ENCODE assay signal across 8 mouse cellular contexts in genomic region chr17:81419802-81420459, GRCm38 (mm10). TPM values are rescaled to one million over a fixed set of nuclear protein-coding genes. Genes with fewer than 3 reads are reported as not detected.
DNase-seq lines count a peak whose midpoint lies in the region; ATAC-seq lines count a peak whose summit lies in the region.

No protein-coding gene starts in this region.

- no peak overlapping the region for H3K9ac ChIP-seq in embryonic facial prominence, embryonic 14.5 days (ENCODE audit: low read depth, low read length)
- H3K9ac ChIP-seq in midbrain, embryonic 15.5 days = no peak overlapping the region

- 71% methylated on average over 10 of the region's 10 CpGs for WGBS in embryonic facial prominence, embryonic 14.5 days
- 41% methylated on average over 10 of the region's 10 CpGs for WGBS in midbrain, embryonic 15.5 days

- no peak overlapping the region for H3K27ac ChIP-seq in embryonic facial prominence, embryonic 14.5 days (replicated peaks; ENCODE audit: low read depth, low read length)
- H3K27ac ChIP-seq in midbrain, embryonic 15.5 days = peak overlapping the region; percentile 39

- no peak for DNase-seq in frontal cortex, postnatal 25 days (ENCODE audit: low spot score in 2 of 2)
- DNase-seq in embryonic facial prominence, embryonic 14.5 days (ENCODE audit: low spot score) = peak; percentile 68
- peak; percentile 20 for DNase-seq in layer of hippocampus, adult 9-10 months (ENCODE audit: low spot score)
- DNase-seq in thymus, postnatal 25 days = no peak
- DNase-seq in spleen, adult 18-20 months = no peak
- DNase-seq in yolk sac, embryonic 10.5 days (ENCODE audit: low spot score) = no peak

- H3K27me3 ChIP-seq in embryonic facial prominence, embryonic 14.5 days (replicated peaks; ENCODE audit: control insufficient read depth, insufficient read depth, low read length) = no peaks in the 10 kb centered on the region
- no peaks in the 10 kb centered on the region for H3K27me3 ChIP-seq in midbrain, embryonic 15.5 days (replicated peaks)

- no peak overlapping the region for H3K4me2 ChIP-seq in embryonic facial prominence, embryonic 14.5 days (ENCODE audit: low read depth, low read length)
- no peak overlapping the region for H3K4me2 ChIP-seq in midbrain, embryonic 15.5 days

- H3K4me3 ChIP-seq in embryonic facial prominence, embryonic 14.5 days (ENCODE audit: low read depth, low read length) = no peak overlapping the region
- no peak overlapping the region for H3K4me3 ChIP-seq in midbrain, embryonic 15.5 days

- ATAC-seq in frontal cortex, adult (ENCODE audit: low TSS enrichment) = peak; percentile 93
- peak; percentile 76; the same call in 1 of the 2 replicates for ATAC-seq in embryonic facial prominence, embryonic 14.5 days (ENCODE audit: low read depth)
- peak; percentile 77 for ATAC-seq in midbrain, embryonic 15.5 days (replicated peaks)

- H3K4me1 ChIP-seq in embryonic facial prominence, embryonic 14.5 days (ENCODE audit: control insufficient read depth, insufficient read depth, low read length) = no peaks in the 10 kb centered on the region
- H3K4me1 ChIP-seq in midbrain, embryonic 15.5 days = peaks cover 8% of the 10 kb centered on the region; the same call in 1 of the 2 replicates

- H3K9me3 ChIP-seq in embryonic facial prominence, embryonic 14.5 days (ENCODE audit: control insufficient read depth, low read length) = no peaks in the 10 kb centered on the region
- H3K9me3 ChIP-seq in midbrain, embryonic 15.5 days = no peaks in the 10 kb centered on the region

- no peaks in the 10 kb centered on the region for H3K36me3 ChIP-seq in embryonic facial prominence, embryonic 14.5 days (ENCODE audit: control insufficient read depth, insufficient read depth, low read length)
- no peaks in the 10 kb centered on the region for H3K36me3 ChIP-seq in midbrain, embryonic 15.5 days (replicated peaks)

RNA-seq across cellular contexts. Expression of gene Gm11096, which starts 21.6 kb away (rescaled TPM):
- not detected in 2 replicates for polyA plus RNA-seq in embryonic facial prominence, embryonic 14.5 days (2014; fragmentation: Nextera tagmentation; extraction: Ambion mirVana)
- not detected in 2 replicates for polyA plus RNA-seq in midbrain, embryonic 15.5 days (2015; fragmentation: Nextera tagmentation; extraction: Ambion mirVana)

Comparison
In these comparisons a context has a peak if more than half of its experiments do, and no peak if none do; other contexts are left out.
1. DNase-seq: peak in embryonic facial prominence, embryonic 14.5 days (single experiment) and layer of hippocampus, adult 9-10 months (single experiment); none in frontal cortex, postnatal 25 days (0 of 2), thymus, postnatal 25 days (single experiment), spleen, adult 18-20 months (0 of 2) and yolk sac, embryonic 10.5 days (single experiment).
2. Peak in every context shown above with its lines, with median percentiles within 50 percentile points of each other: ATAC-seq.